Mouse (Mus musculus) forebrain, embryonic 14.5 days (tissue): ENCODE measurements at regions not wholly inside any gene's neighbourhood (a gene's known extent, or its start where the extent isn't known, plus 50 kb on each side); places are given as distances from the start of the nearest gene placed in this dataset.

Source experiments
- ATAC-seq: fragments of 200-750 bp; cut with Nextera tagmentation; 2 replicates; pipeline ENCODE4 v1.8.0; 2017; ENCODE audit warnings: mild to moderate bottlenecking, moderate library complexity
- DNase-seq: peaks from one replicate; pipeline ENCODE4 v3.0.0-alpha.2; 2015; ENCODE audit warnings: low spot score
- H3K27ac ChIP-seq: fragments of 300-500 bp; sonication (generic); 2 replicates; pipeline ENCODE4 v1.5.1; 2014; ENCODE audit warnings: low read depth, mild to moderate bottlenecking, control low read depth, low read length, moderate library complexity
- H3K27me3 ChIP-seq: fragments of 300-500 bp; sonication (generic); replicated peaks from 2 replicates; pipeline ENCODE4 v1.6.1; 2014; ENCODE audit warnings: low read length, control low read depth, mixed read lengths; ENCODE audit not compliant: control insufficient read depth, insufficient read depth
- H3K36me3 ChIP-seq: fragments of 300-500 bp; sonication (generic); 2 replicates; pipeline ENCODE4 v1.6.1; 2014; ENCODE audit warnings: low read length, control low read depth; ENCODE audit not compliant: control insufficient read depth, insufficient read depth
- H3K4me1 ChIP-seq: fragments of 300-500 bp; sonication (generic); 2 replicates; pipeline ENCODE4 v1.6.1; 2014; ENCODE audit warnings: antibody characterized with exemption, low read length, control low read depth; ENCODE audit not compliant: control insufficient read depth, insufficient read depth
- H3K4me2 ChIP-seq: fragments of 300-500 bp; sonication (generic); 2 replicates; pipeline ENCODE4 v1.6.1; 2014; ENCODE audit warnings: mild to moderate bottlenecking, control low read depth, low read length
- H3K4me3 ChIP-seq: fragments of 300-500 bp; sonication (generic); 2 replicates; pipeline ENCODE4 v1.5.1; 2014; ENCODE audit warnings: low read depth, low read length, control low read depth
- H3K9ac ChIP-seq: fragments of 300-500 bp; sonication (generic); 2 replicates; pipeline ENCODE4 v1.6.1; 2014; ENCODE audit warnings: mild to moderate bottlenecking, low read length, control low read depth, moderate library complexity
- H3K9me3 ChIP-seq: fragments of 300-500 bp; sonication (generic); replicated peaks from 2 replicates; pipeline ENCODE4 v1.6.1; 2016; ENCODE audit warnings: low read length, control low read depth, mixed read lengths; ENCODE audit not compliant: control insufficient read depth
- WGBS: fragments of 180-500 bp; shearing (Covaris S2); extraction: QIAGEN DNeasy Blood & Tissue Kit; methylation state at CpG from one replicate; pipeline ENCODE4 v1.1.7; 2014; 5-methylcytosine and 5-hydroxymethylcytosine counted together

- H3K27me3 ChIP-seq, result no peaks in the 10 kb centered on the region
- peaks cover 14% of the 10 kb centered on the region for H3K4me1 ChIP-seq
- no peaks in the 10 kb centered on the region for H3K9me3 ChIP-seq
- no peak overlapping the region for H3K4me2 ChIP-seq
- 66% methylated on average over 5 of the region's 5 CpGs for WGBS
- H3K27ac ChIP-seq, result no peak overlapping the region
- no peak for DNase-seq
- no peak for ATAC-seq
- H3K36me3 ChIP-seq, result no peaks in the 10 kb centered on the region
- no peak overlapping the region for H3K4me3 ChIP-seq
- no peak overlapping the region for H3K9ac ChIP-seq
Observed at GRCm38 (mm10) chr3:39211670-39212069, 324.9 kb downstream of the Fat4 start.

GRCm38 (mm10) chr3:39220011-39220706 lies 333.4 kb downstream of the Fat4 start:
- no peaks in the 10 kb centered on the region for H3K27me3 ChIP-seq
- no peaks in the 10 kb centered on the region for H3K36me3 ChIP-seq
- DNase-seq (peak; percentile 58), ATAC-seq (peak; percentile 86)
- H3K4me1 ChIP-seq, result peaks cover 9% of the 10 kb centered on the region
- no peaks in the 10 kb centered on the region for H3K9me3 ChIP-seq
- no peak overlapping the region for H3K4me3 ChIP-seq
- H3K27ac ChIP-seq, result no peak overlapping the region
- H3K9ac ChIP-seq, result no peak overlapping the region; the same call in 1 of the 2 replicates
- H3K4me2 ChIP-seq, result peak overlapping the region; percentile 3; the same call in 1 of the 2 replicates
- 13% methylated on average over 10 of the region's 10 CpGs for WGBS

GRCm38 (mm10) chr3:39220707-39221034 lies 333.9 kb downstream of the Fat4 start:
- Histone ChIP-seq H3K4me3 (no peak overlapping the region), H3K36me3 (no peaks in the 10 kb centered on the region), H3K27ac (no peak overlapping the region), H3K27me3 (no peaks in the 10 kb centered on the region), H3K4me1 (peaks cover 9% of the 10 kb centered on the region), H3K9ac (no peak overlapping the region), H3K9me3 (no peaks in the 10 kb centered on the region), H3K4me2 (0 out of 2 replicates have a peak overlapping the region, but pooled peaks have one; percentile 3)
- ATAC-seq (peak; percentile 70), DNase-seq (peak; percentile 48)
- 8% methylated on average over 2 of the region's 2 CpGs for WGBS

- H3K4me2 ChIP-seq, result no peak overlapping the region
- H3K4me3 ChIP-seq, result no peak overlapping the region
- no peak for DNase-seq
- peaks cover 9% of the 10 kb centered on the region for H3K4me1 ChIP-seq
- no peaks in the 10 kb centered on the region for H3K27me3 ChIP-seq
- H3K9ac ChIP-seq, result no peak overlapping the region
- no peak for ATAC-seq
- no peaks in the 10 kb centered on the region for H3K9me3 ChIP-seq
- H3K36me3 ChIP-seq, result no peaks in the 10 kb centered on the region
- WGBS, result 68% methylated on average over 4 of the region's 4 CpGs
- no peak overlapping the region for H3K27ac ChIP-seq
Observed at GRCm38 (mm10) chr3:39222059-39222458, 335.3 kb downstream of the Fat4 start.

- H3K9me3 ChIP-seq, result no peaks in the 10 kb centered on the region
- 67% methylated on average over 2 of the region's 2 CpGs for WGBS
- H3K27ac ChIP-seq, result no peak overlapping the region
- H3K9ac ChIP-seq, result no peak overlapping the region
- H3K4me2 ChIP-seq, result no peak overlapping the region
- no peaks in the 10 kb centered on the region for H3K36me3 ChIP-seq
- H3K4me3 ChIP-seq, result no peak overlapping the region
- H3K27me3 ChIP-seq, result no peaks in the 10 kb centered on the region
- H3K4me1 ChIP-seq, result no peaks in the 10 kb centered on the region
- ATAC-seq, result no peak
- no peak for DNase-seq
Observed at GRCm38 (mm10) chr3:39234921-39235320, 348.2 kb downstream of the Fat4 start.

- Histone ChIP-seq H3K36me3 (no peaks in the 10 kb centered on the region), H3K4me2 (no peak overlapping the region), H3K4me1 (peaks cover 6% of the 10 kb centered on the region; the same call in 1 of the 2 replicates), H3K9me3 (no peaks in the 10 kb centered on the region), H3K27ac (0 out of 2 replicates have a peak overlapping the region, but pooled peaks have one; percentile 5), H3K9ac (no peak overlapping the region), H3K4me3 (no peak overlapping the region), H3K27me3 (no peaks in the 10 kb centered on the region)
- 47% methylated on average over 4 of the region's 4 CpGs for WGBS
- ATAC-seq (peak; percentile 41), DNase-seq (peak; percentile 19)
Observed at GRCm38 (mm10) chr3:39248712-39249111, 362.0 kb downstream of the Fat4 start.

GRCm38 (mm10) chr3:39249224-39249892 lies 362.6 kb downstream of the Fat4 start:
- Histone ChIP-seq H3K4me3 (no peak overlapping the region), H3K36me3 (no peaks in the 10 kb centered on the region), H3K9ac (no peak overlapping the region), H3K4me2 (no peak overlapping the region), H3K27me3 (no peaks in the 10 kb centered on the region), H3K9me3 (no peaks in the 10 kb centered on the region), H3K4me1 (peaks cover 6% of the 10 kb centered on the region; the same call in 1 of the 2 replicates), H3K27ac (no peak overlapping the region; the same call in 1 of the 2 replicates)
- 14% methylated on average over 4 of the region's 4 CpGs for WGBS
- ATAC-seq, result peak; percentile 96
- DNase-seq, result peak; percentile 90

- H3K4me3 ChIP-seq, result no peak overlapping the region
- no peaks in the 10 kb centered on the region for H3K36me3 ChIP-seq
- H3K9me3 ChIP-seq, result no peaks in the 10 kb centered on the region
- H3K4me1 ChIP-seq, result peaks cover 6% of the 10 kb centered on the region; the same call in 1 of the 2 replicates
- no peak overlapping the region for H3K4me2 ChIP-seq
- no peak overlapping the region for H3K27ac ChIP-seq
- no peaks in the 10 kb centered on the region for H3K27me3 ChIP-seq
- WGBS, result 87% methylated on average over 1 of the region's 1 CpGs
- ATAC-seq (no peak), DNase-seq (no peak)
- no peak overlapping the region for H3K9ac ChIP-seq
Observed at GRCm38 (mm10) chr3:39253076-39253475, 366.3 kb downstream of the Fat4 start.
